Mouse (Mus musculus) hindbrain, postnatal 0 days (tissue): Measurements from ENCODE around the gene Mettl5. TPM values are rescaled to one million over a fixed set of nuclear protein-coding genes. Genes with fewer than 3 reads are reported as not detected.

Source experiments
- ATAC-seq: fragments of 200-750 bp; cut with Nextera tagmentation; 2 replicates; pipeline ENCODE4 v1.8.0; 2017; ENCODE audit warnings: mild to moderate bottlenecking, moderate TSS enrichment, moderate library complexity
- DNase-seq: peaks from one replicate; pipeline ENCODE4 v3.0.0-alpha.2; 2015; ENCODE audit warnings: low spot score
- H3K27ac ChIP-seq: fragments of 300-500 bp; sonication (generic); 2 replicates; pipeline ENCODE4 v1.5.1; 2014; ENCODE audit warnings: mild to moderate bottlenecking
- H3K27me3 ChIP-seq: fragments of 300-500 bp; sonication (generic); 2 replicates; pipeline ENCODE4 v1.6.1; 2014; ENCODE audit warnings: low read length, mixed read lengths; ENCODE audit not compliant: insufficient read depth
- H3K36me3 ChIP-seq: fragments of 300-500 bp; sonication (generic); 2 replicates; pipeline ENCODE4 v1.6.1; 2014; ENCODE audit warnings: low read length, mixed read lengths; ENCODE audit not compliant: insufficient read depth
- H3K4me1 ChIP-seq: fragments of 300-500 bp; sonication (generic); 2 replicates; pipeline ENCODE4 v1.6.1; 2014; ENCODE audit warnings: antibody characterized with exemption, low read length, mixed read lengths; ENCODE audit not compliant: insufficient read depth
- H3K4me2 ChIP-seq: fragments of 300-500 bp; sonication (generic); 2 replicates; pipeline ENCODE4 v1.6.1; 2014; ENCODE audit warnings: low read depth, mild to moderate bottlenecking, low read length, moderate library complexity, mixed read lengths
- H3K4me3 ChIP-seq: fragments of 300-500 bp; sonication (generic); 2 replicates; pipeline ENCODE4 v1.5.1; 2014; ENCODE audit warnings: low read length
- H3K9ac ChIP-seq: fragments of 300-500 bp; sonication (generic); replicated peaks from 2 replicates; pipeline ENCODE4 v1.6.1; 2014; ENCODE audit warnings: mild to moderate bottlenecking, low read length, moderate library complexity, mixed read lengths
- H3K9me3 ChIP-seq: fragments of 300-500 bp; sonication (generic); 2 replicates; pipeline ENCODE4 v1.6.1; 2016; ENCODE audit warnings: low read length, mixed read lengths
- CTCF ChIP-seq: IDR thresholded peaks from 2 replicates; pipeline ENCODE4 v1.5.1; 2016; ENCODE audit warnings: antibody characterized with exemption, control low read depth, low read depth
- WGBS: fragments of 180-500 bp; shearing (Covaris S2); extraction: QIAGEN DNeasy Blood & Tissue Kit; methylation state at CpG from one replicate; pipeline ENCODE4 v1.1.7; 2014; 5-methylcytosine and 5-hydroxymethylcytosine counted together
- polyA plus RNA-seq: library from polyadenylated mRNA; unstranded; fragments of >200 nt; fragmentation: Nextera tagmentation; extraction: Ambion mirVana; gene quantifications from 2 replicates; pipeline ENCODE4 v1.2.1, GENCODE M21; 2015
- total RNA-seq: library from RNA; depleted of rRNA; stranded (reverse); fragments of >200 nt; gene quantifications from 2 replicates; pipeline ENCODE4 v1.2.3, GENCODE M21; 2014; rRNA removed

The Mettl5 gene
- total and polyA plus RNA-seq, 2 experiments from 2014 or later, result 10.9 to 39.4 TPM

DNA sequence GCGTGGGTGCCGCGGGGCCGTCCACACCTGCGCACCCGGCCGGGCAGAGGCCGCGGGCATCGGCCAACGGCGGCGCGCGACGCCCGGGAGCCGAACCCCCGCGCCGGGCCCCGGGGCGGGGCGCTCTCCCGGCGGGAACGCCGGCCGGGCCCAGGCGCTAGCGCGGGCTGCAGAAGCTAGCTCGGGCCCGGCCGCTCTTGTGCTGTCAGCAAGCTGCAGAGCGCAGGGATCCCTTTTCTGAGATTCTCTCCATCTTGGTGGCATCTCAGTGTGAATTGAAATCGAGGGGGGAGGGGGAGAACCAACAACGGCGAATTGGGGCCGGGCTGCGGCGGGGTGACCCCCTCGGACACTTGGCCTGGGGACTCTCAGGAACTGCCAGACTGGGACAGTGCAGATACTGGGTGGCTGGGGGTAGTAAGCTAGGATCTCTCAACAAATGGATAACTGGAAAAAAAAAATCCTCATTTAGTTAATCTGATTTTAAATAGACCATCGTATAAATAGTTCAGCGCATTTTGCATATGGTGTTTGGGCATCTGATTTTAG is 62.2 kb downstream of the Mettl5 start:
- no peaks in the 10 kb centered on the region for H3K27me3 ChIP-seq
- peaks cover 14% of the 10 kb centered on the region for H3K4me1 ChIP-seq
- H3K27ac ChIP-seq, result peak overlapping the region; percentile 98
- H3K36me3 ChIP-seq, result peaks cover 3% of the 10 kb centered on the region; the same call in 1 of the 2 replicates
- H3K4me2 ChIP-seq, result peak overlapping the region; percentile 77
- no peaks in the 10 kb centered on the region for H3K9me3 ChIP-seq
- TF ChIP-seq CTCF, result no peak
- peak; percentile 80 for DNase-seq
- peak; percentile 84 for ATAC-seq
- WGBS, result 1% methylated on average over 45 of the region's 45 CpGs
- H3K9ac ChIP-seq, result peak overlapping the region; percentile 97
- H3K4me3 ChIP-seq, result peak overlapping the region; percentile 83

DNA sequence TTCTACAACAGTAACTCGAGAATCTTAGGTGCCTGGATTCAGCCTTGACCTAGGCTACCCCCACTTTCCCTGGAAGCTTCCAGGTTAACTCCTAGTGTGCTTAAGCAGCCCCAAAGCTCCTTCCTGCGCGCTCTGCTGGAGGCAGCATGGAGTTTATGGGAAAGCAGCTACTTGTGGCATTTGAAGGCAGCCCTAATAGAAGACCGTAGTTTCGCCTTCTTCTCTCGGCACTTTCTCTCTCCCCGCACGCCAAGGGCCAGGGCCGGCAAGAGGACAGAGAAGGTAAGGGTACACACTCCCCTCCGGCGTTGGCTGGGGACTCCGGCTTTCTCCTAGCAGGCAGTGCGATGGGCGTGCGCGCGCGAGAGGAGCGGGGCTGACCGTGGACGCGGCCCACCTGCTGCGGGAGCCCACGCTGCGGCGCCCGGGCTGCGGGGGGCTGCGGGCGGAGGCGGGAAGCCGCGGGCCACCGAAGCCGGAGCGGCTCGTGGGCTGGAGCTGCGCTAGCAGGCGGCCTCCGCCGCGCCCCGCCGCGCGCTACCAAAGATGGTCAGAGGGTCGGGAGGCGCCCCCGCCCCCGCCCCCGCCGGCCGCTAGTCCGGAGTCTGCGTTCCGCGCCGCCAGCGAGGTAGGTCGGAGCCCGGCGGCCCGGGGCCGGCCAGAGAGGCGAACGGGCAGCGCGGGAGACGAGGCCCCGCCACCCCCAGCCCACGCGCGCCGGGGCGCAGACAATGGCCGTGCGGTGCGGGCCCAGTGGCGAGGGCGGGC is 62.9 kb downstream of the Mettl5 start:
- H3K4me1 ChIP-seq, result peaks cover 14% of the 10 kb centered on the region
- under 1% methylated on average over 68 of the region's 80 CpGs for WGBS
- H3K36me3 ChIP-seq, result no peaks in the 10 kb centered on the region
- peak overlapping the region; percentile 97 for H3K9ac ChIP-seq
- H3K27ac ChIP-seq, result peak overlapping the region; percentile 98
- H3K27me3 ChIP-seq, result no peaks in the 10 kb centered on the region
- H3K9me3 ChIP-seq, result no peaks in the 10 kb centered on the region
- ATAC-seq (peak; percentile 84), DNase-seq (peak; percentile 70)
- peak; percentile 31 for TF ChIP-seq CTCF
- peak overlapping the region; percentile 77 for H3K4me2 ChIP-seq
- H3K4me3 ChIP-seq, result peak overlapping the region; percentile 83

DNA sequence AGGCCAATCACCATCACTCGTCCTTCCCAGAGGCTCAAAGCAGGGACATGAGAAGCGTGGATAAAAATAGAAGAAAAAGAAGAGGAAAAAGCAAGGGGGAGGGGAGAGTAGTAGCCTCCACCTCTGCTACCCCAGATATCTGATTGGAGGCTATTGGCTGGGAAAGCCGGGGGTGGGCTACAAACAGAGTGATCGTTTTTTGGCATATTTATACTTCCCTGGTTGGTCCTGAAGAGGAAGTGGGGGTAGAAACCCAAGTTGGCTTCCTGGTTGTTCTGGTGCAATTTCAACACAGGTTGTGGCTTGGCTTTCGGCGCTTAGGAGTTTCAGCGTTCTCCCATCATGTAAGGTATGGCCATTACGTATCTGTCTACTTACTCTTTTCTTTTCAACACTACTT is 63.7 kb downstream of the Mettl5 start, which contains the start of gene Klhl23:
Klhl23 (plus strand) TSS at position 234 of the 400 bp plus-strand sequence.
- H3K4me2 ChIP-seq, result peak within 1 kb of the TSS; percentile 77
- H3K4me3 ChIP-seq, result peak within 1 kb of the TSS; percentile 83
- no peak for ATAC-seq
- WGBS, result 27% methylated on average over 8 of the region's 8 CpGs
- H3K9ac ChIP-seq, result peak within 1 kb of the TSS; percentile 97
- H3K4me1 ChIP-seq, result peaks cover 14% of the 10 kb centered on the region
- no peak for TF ChIP-seq CTCF
- DNase-seq, result no peak
- H3K36me3 ChIP-seq, result no peaks in the 10 kb centered on the region
- H3K27me3 ChIP-seq, result no peaks in the 10 kb centered on the region
- H3K27ac ChIP-seq, result peak within 1 kb of the TSS; percentile 98
- H3K9me3 ChIP-seq, result no peaks in the 10 kb centered on the region

Other genes with a start within 250 kb of the Mettl5 start
- gene Bbs5, start 238.4 kb downstream of the Mettl5 start, total RNA-seq, result 13.3 and 18.3 TPM in 2 replicates
- 26.1 and 26.7 TPM in 2 replicates for gene Bbs5, start 238.4 kb downstream of the Mettl5 start, polyA plus RNA-seq
- 1.3 TPM in 1 of 2 replicates, not detected in the other for gene Klhl41, start 215.5 kb downstream of the Mettl5 start, total RNA-seq
- gene Klhl41, start 215.5 kb downstream of the Mettl5 start, polyA plus RNA-seq, result 0.05 and 0.09 TPM in 2 replicates
- 17.1 and 18.1 TPM in 2 replicates for gene Fastkd1, start 172.1 kb downstream of the Mettl5 start, total RNA-seq
- gene Fastkd1, start 172.1 kb downstream of the Mettl5 start, polyA plus RNA-seq, result 10.8 and 12.3 TPM in 2 replicates
- 9.9 and 11.3 TPM in 2 replicates for gene Ppig, start 163.1 kb downstream of the Mettl5 start, total RNA-seq
- gene Ppig, start 163.1 kb downstream of the Mettl5 start, polyA plus RNA-seq, result 125 and 139 TPM in 2 replicates
- 0.10 TPM in 1 of 2 replicates, not detected in the other for gene Ccdc173, start 96.0 kb downstream of the Mettl5 start, total RNA-seq
- gene Ccdc173, start 96.0 kb downstream of the Mettl5 start, polyA plus RNA-seq, result 1.7 and 1.9 TPM in 2 replicates
- gene Phospho2, start 96.0 kb downstream of the Mettl5 start, total RNA-seq, result 14.3 and 19.8 TPM in 2 replicates
- 27.6 and 29.7 TPM in 2 replicates for gene Phospho2, start 96.0 kb downstream of the Mettl5 start, polyA plus RNA-seq
- gene Klhl23, start 63.7 kb downstream of the Mettl5 start, total RNA-seq, result 104 and 130 TPM in 2 replicates
- 71.8 and 83.3 TPM in 2 replicates for gene Klhl23, start 63.7 kb downstream of the Mettl5 start, polyA plus RNA-seq
- 32.2 and 49.2 TPM in 2 replicates for gene Ssb, start 24.1 kb downstream of the Mettl5 start, total RNA-seq
- 288 and 322 TPM in 2 replicates for gene Ssb, start 24.1 kb downstream of the Mettl5 start, polyA plus RNA-seq
- gene Ubr3, start 11.6 kb upstream of the Mettl5 start, total RNA-seq, result 32.5 and 35.1 TPM in 2 replicates
- gene Ubr3, start 11.6 kb upstream of the Mettl5 start, polyA plus RNA-seq, result 15.3 and 17.5 TPM in 2 replicates
- gene Myo3b, start 153.5 kb upstream of the Mettl5 start, total RNA-seq, result 0.47 and 0.97 TPM in 2 replicates
- 0.09 and 0.16 TPM in 2 replicates for gene Myo3b, start 153.5 kb upstream of the Mettl5 start, polyA plus RNA-seq